Mouse (Mus musculus) cerebellum, adult 11-12 months (tissue): ENCODE measurements around the gene Naa30.
A peak's percentile ranks its signal among the peaks of the same experiment; 100 is the strongest.
"Not testable (repeated sequence)": the region's sequence is repeated elsewhere in the genome, so short reads cannot be mapped to it uniquely, and the experiment has no call there.

Experiments used
- DNase-seq: peaks from one replicate; pipeline ENCODE4 v3.0.0; 2022

Gene Naa30

GRCm38 (mm10) chr14:49171867-49172581, at the start of gene Naa30:
TSS of gene Naa30 (plus strand) at chr14:49172226.
- DNase-seq, result peak; percentile 96

GRCm38 (mm10) chr14:49127162-49127779, 44.8 kb upstream of the Naa30 start:
- DNase-seq, result no peak

GRCm38 (mm10) chr14:49128544-49129263, 43.3 kb upstream of the Naa30 start:
- DNase-seq, result no peak

GRCm38 (mm10) chr14:49132391-49132790, 39.6 kb upstream of the Naa30 start:
- DNase-seq, result no peak

GRCm38 (mm10) chr14:49138171-49138570, 33.9 kb upstream of the Naa30 start:
- DNase-seq, result no peak

- no peak for DNase-seq
These were observed 31.3 kb upstream of the Naa30 start for GRCm38 (mm10) chr14:49140756-49141155.

GRCm38 (mm10) chr14:49153801-49154200, 18.2 kb upstream of the Naa30 start:
- peak; percentile 13 for DNase-seq

- DNase-seq, result no peak
These were observed 16.5 kb upstream of the Naa30 start for GRCm38 (mm10) chr14:49155572-49155971.

- DNase-seq, result no peak
These were observed 13.7 kb upstream of the Naa30 start for GRCm38 (mm10) chr14:49158143-49158925.

- no peak for DNase-seq
These were observed 740 bp upstream of the Naa30 start for GRCm38 (mm10) chr14:49171286-49171685.

GRCm38 (mm10) chr14:49172582-49172988, 559 bp downstream of the Naa30 start:
- peak; percentile 55 for DNase-seq

- DNase-seq, result no peak
These were observed 1.5 kb downstream of the Naa30 start for GRCm38 (mm10) chr14:49173290-49174135.

- no peak for DNase-seq
These were observed 7.7 kb downstream of the Naa30 start for GRCm38 (mm10) chr14:49179736-49180135.

GRCm38 (mm10) chr14:49186270-49186669, 14.2 kb downstream of the Naa30 start:
- DNase-seq, result no peak

- no peak for DNase-seq
These were observed 25.1 kb downstream of the Naa30 start for GRCm38 (mm10) chr14:49197031-49197527.

GRCm38 (mm10) chr14:49201073-49201778, 29.2 kb downstream of the Naa30 start:
- DNase-seq, result no peak

GRCm38 (mm10) chr14:49210215-49210614, 38.2 kb downstream of the Naa30 start:
- DNase-seq, result not testable (repeated sequence)

GRCm38 (mm10) chr14:49218677-49219076, 46.7 kb downstream of the Naa30 start:
- no peak for DNase-seq

GRCm38 (mm10) chr14:49219466-49220022, 47.5 kb downstream of the Naa30 start:
- not testable (repeated sequence) for DNase-seq

GRCm38 (mm10) chr14:49221771-49222170, 49.7 kb downstream of the Naa30 start:
- no peak for DNase-seq

- no peak for DNase-seq
These were observed 54.4 kb downstream of the Naa30 start for GRCm38 (mm10) chr14:49226471-49226870.
